Comparison of ENCODE assay signal across 24 mouse cellular contexts in genomic region chr3:100811836-100812235, GRCm38 (mm10). TPM values are rescaled to one million over a fixed set of nuclear protein-coding genes. Genes with fewer than 3 reads are reported as not detected.
A peak's percentile ranks its signal among the peaks of the same experiment; 100 is the strongest.
DNase-seq lines count a peak whose midpoint lies in the region; ATAC-seq and TF ChIP-seq lines count a peak whose summit lies in the region.
"Had no signal": no experiment of that assay in that cellular context is flagged by ENCODE, and none has a peak within 500 bp of the region (broad histone marks: within the 10 kb centered on the region; RNA-seq: fewer than 3 reads in every experiment).

No protein-coding gene starts in this region.

- DNase-seq in CD4-positive helper T cell, adult 2 months (ENCODE audit: low read depth, low spot score): peak; percentile 73
- DNase-seq in natural killer cell, adult 2 months (ENCODE audit: low spot score in 2 of 2): peak; percentile 12 to 29
- DNase-seq in layer of hippocampus, postnatal 10 days (ENCODE audit: low spot score in 2 of 2): no peak
- DNase-seq in layer of hippocampus, adult 11-12 months (ENCODE audit: low spot score): no peak
- no peak for DNase-seq in layer of hippocampus, adult 2 months (ENCODE audit: low spot score in 2 of 2)
- DNase-seq: adrenal gland, adult 8-10 months; adrenal gland, postnatal 36 days; cerebellum, adult 2 months; cerebellum, postnatal 10 days; embryo, embryonic 11 days; gastrocnemius, adult 2 months; gastrocnemius, postnatal 36 days; heart, postnatal 36 days had no signal

- peak; percentile 94 for ATAC-seq in CD4-positive, CD25-positive, alpha-beta regulatory T cell, adult 4 months
- ATAC-seq in activated CD4-positive, CD25-positive, alpha-beta regulatory T cell, adult 4 months: peak; percentile 81
- ATAC-seq: forebrain, embryonic 14.5 days; Patski had no signal

- H3K27ac ChIP-seq in layer of hippocampus, adult 2 months: no peak overlapping the region
- H3K27ac ChIP-seq: embryonic facial prominence, embryonic 15.5 days; forebrain, embryonic 10.5 days; gastrocnemius, adult 2 months; heart, embryonic 13.5 days; hindbrain, embryonic 15.5 days had no signal

- no peak for TF ChIP-seq CTCF in layer of hippocampus, adult 2 months (conservative IDR thresholded peaks at IDR 0.05)

- no peak overlapping the region for H3K4me3 ChIP-seq in layer of hippocampus, adult 2 months
- H3K4me3 ChIP-seq: embryonic facial prominence, embryonic 15.5 days; erythroblast, embryonic 14.5 days; forebrain, embryonic 10.5 days; gastrocnemius, adult 2 months; heart, embryonic 13.5 days; hindbrain, embryonic 15.5 days had no signal

RNA-seq across cellular contexts. Expression of gene Vtcn1, which starts 13.4 kb away (rescaled TPM):
- not detected for polyA plus RNA-seq in CD4-positive, CD25-positive, alpha-beta regulatory T cell, adult 4 months (2017; shearing (Covaris generic))
- polyA plus RNA-seq in activated CD4-positive, CD25-positive, alpha-beta regulatory T cell, adult 4 months (2017; shearing (Covaris generic)): not detected
- not detected for total RNA-seq in layer of hippocampus, postnatal 10 days (2021)
- total RNA-seq in layer of hippocampus, adult 2 months (2021): not detected
- total RNA-seq: common myeloid progenitor, adult 5-6 weeks had no signal
- polyA plus RNA-seq: embryonic facial prominence, embryonic 11.5 days; erythroblast, embryonic 14.5 days; forebrain, embryonic 10.5 days; forebrain, embryonic 14.5 days; hindbrain, embryonic 15.5 days had no signal

Comparison
In these comparisons a context has a peak if more than half of its experiments do, and no peak if none do; other contexts are left out.
1. DNase-seq: peak in CD4-positive helper T cell, adult 2 months (single experiment) and natural killer cell, adult 2 months (2 of 2); none in layer of hippocampus, postnatal 10 days (0 of 2), layer of hippocampus, adult 11-12 months (single experiment) and layer of hippocampus, adult 2 months (0 of 2).